Mouse (Mus musculus) bone marrow macrophage, adult 2 months (primary cell): ENCODE results near the gene Tmem126a.

Experiments used
- CTCF ChIP-seq: IDR thresholded peaks from 2 replicates; pipeline ENCODE4 v1.5.1; 2012; ENCODE audit warnings: low read depth, mild to moderate bottlenecking, low read length, moderate library complexity
- POLR2A ChIP-seq: IDR thresholded peaks from 2 replicates; pipeline ENCODE4 v1.6.1; 2012; ENCODE audit warnings: mild to moderate bottlenecking, low read depth, low read length, borderline replicate concordance

DNA sequence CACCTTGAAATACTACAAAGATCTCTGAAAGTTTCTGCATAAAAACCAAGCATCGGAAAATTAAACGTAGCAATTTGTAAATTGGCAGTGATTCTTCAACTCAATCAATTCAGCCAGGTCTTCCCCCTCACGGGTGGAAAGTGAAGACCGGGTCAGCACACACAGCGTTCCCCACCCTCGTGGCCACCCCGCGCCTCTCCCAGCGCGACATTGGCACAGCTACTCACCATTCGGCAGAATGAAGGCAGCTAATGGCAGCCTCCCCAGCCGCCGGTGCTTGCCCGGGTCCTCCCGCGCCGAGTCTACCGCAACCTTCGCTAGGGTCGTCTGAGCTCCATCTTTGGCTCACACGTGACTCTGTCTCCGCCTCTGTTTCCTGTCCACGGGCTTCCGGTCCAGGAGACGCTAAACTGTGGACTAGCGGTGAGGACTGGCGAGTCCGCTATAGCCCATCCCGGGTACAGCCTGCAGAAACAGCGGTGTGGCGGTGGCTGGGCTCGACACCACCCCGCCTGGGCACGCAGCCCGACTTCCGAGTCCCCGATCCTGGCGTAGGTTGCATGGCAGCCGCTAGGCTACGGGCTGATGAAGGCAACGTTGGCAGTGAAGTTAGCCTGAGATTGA is at the start of gene Tmem126a:
- TF ChIP-seq POLR2A (peak; percentile 44; the same call in 1 of the 2 replicates), CTCF (no peak)
